19 mouse cellular contexts compared by ENCODE assay signal in the genomic region with DNA sequence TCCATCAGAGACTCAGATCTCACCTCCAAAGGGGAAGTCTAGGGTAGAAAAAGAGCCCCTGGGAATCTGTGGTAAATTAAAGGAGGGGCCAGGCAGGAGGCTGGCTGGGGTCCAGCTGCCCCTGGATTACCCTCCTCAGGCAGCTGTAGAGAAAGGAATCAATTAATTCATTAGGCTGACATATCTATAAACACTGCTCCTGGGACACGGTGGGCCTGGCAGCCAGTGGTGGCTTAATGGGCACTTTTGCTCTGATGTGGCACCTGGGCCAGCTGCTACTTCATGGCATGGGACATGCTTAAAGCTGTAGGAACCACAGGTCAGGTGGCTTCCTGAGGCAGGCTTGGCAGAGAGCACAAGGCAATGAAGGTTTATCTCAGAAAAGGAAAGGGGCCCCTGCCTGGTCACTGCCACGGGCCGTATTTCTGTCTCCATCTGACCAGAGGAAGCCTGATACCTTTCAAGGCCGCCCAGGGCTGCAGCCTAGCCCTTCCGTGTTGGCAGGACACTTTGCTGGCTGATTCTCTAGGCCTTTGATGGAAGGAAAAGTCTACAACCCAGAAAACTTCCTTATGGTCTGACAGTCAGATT.
DNase-seq lines count a peak whose midpoint lies in the region; ATAC-seq and TF ChIP-seq lines count a peak whose summit lies in the region.
"Had no signal": no experiment of that assay in that cellular context is flagged by ENCODE, and none has a peak within 500 bp of the region (broad histone marks: within the 10 kb centered on the region; RNA-seq: fewer than 3 reads in every experiment).

No protein-coding gene starts in this region.

- peak; percentile 79 for DNase-seq in brain, embryonic 14.5 days (ENCODE audit: low read depth)
- no peak for DNase-seq in adrenal gland, postnatal 10 days
- DNase-seq in left cerebral cortex, adult 8-10 months (ENCODE audit: low spot score in 2 of 2), result no peak
- DNase-seq: adrenal gland, adult 2 months; cerebellum, adult 11 months; cerebellum, postnatal 14 days; gastrocnemius, postnatal 14 days; heart, postnatal 14 days; layer of hippocampus, postnatal 36 days; lung, adult 2 months; spleen, adult 18-20 months; thymus, postnatal 36 days had no signal

- H3K4me2 ChIP-seq in forebrain, embryonic 12.5 days, result no peak overlapping the region
- H3K4me2 ChIP-seq in forebrain, embryonic 15.5 days (replicated peaks), result no peak overlapping the region
- H3K4me2 ChIP-seq in intestine, embryonic 15.5 days (replicated peaks), result no peak overlapping the region
- no peak overlapping the region for H3K4me2 ChIP-seq in intestine, postnatal 0 days (replicated peaks; ENCODE audit: low read depth)
- no peak overlapping the region for H3K4me2 ChIP-seq in midbrain, embryonic 13.5 days (replicated peaks)

- no peak for TF ChIP-seq CTCF in intestine, postnatal 0 days (IDR thresholded peaks at IDR 0.05; ENCODE audit: low read depth)
- TF ChIP-seq CTCF in brain, embryonic 14.5 days (IDR thresholded peaks at IDR 0.05; ENCODE audit: borderline replicate concordance, extremely low read depth, insufficient read depth, insufficient read length), result no peak

- peaks cover 27% of the 10 kb centered on the region for H3K27me3 ChIP-seq in forebrain, embryonic 12.5 days
- peaks cover 3% of the 10 kb centered on the region; the same call in 1 of the 2 replicates for H3K27me3 ChIP-seq in forebrain, embryonic 15.5 days
- H3K27me3 ChIP-seq in intestine, embryonic 15.5 days (replicated peaks), result no peaks in the 10 kb centered on the region
- no peaks in the 10 kb centered on the region for H3K27me3 ChIP-seq in intestine, postnatal 0 days (replicated peaks; ENCODE audit: control insufficient read depth, insufficient read depth, low read length)
- no peaks in the 10 kb centered on the region for H3K27me3 ChIP-seq in midbrain, embryonic 13.5 days

- no peaks in the 10 kb centered on the region for H3K9me3 ChIP-seq in forebrain, embryonic 12.5 days
- no peaks in the 10 kb centered on the region for H3K9me3 ChIP-seq in forebrain, embryonic 15.5 days
- no peaks in the 10 kb centered on the region for H3K9me3 ChIP-seq in intestine, embryonic 15.5 days
- H3K9me3 ChIP-seq in intestine, postnatal 0 days (ENCODE audit: control insufficient read depth), result no peaks in the 10 kb centered on the region
- no peaks in the 10 kb centered on the region for H3K9me3 ChIP-seq in midbrain, embryonic 13.5 days

- H3K27ac ChIP-seq in forebrain, embryonic 12.5 days, result peak overlapping the region; percentile 50; the same call in 1 of the 2 replicates
- H3K27ac ChIP-seq in forebrain, embryonic 15.5 days (replicated peaks), result no peak overlapping the region
- H3K27ac ChIP-seq in intestine, embryonic 15.5 days, result no peak overlapping the region
- H3K27ac ChIP-seq in intestine, postnatal 0 days (ENCODE audit: low read depth, low read length), result no peak overlapping the region
- peak overlapping the region; percentile 60 for H3K27ac ChIP-seq in midbrain, embryonic 13.5 days
- H3K27ac ChIP-seq: macrophage had no signal

- H3K4me1 ChIP-seq in forebrain, embryonic 12.5 days, result peaks cover 63% of the 10 kb centered on the region
- H3K4me1 ChIP-seq in forebrain, embryonic 15.5 days, result peaks cover 45% of the 10 kb centered on the region
- peaks cover 28% of the 10 kb centered on the region for H3K4me1 ChIP-seq in intestine, embryonic 15.5 days (replicated peaks)
- no peaks in the 10 kb centered on the region for H3K4me1 ChIP-seq in intestine, postnatal 0 days (replicated peaks; ENCODE audit: control insufficient read depth, insufficient read depth, low read length)
- H3K4me1 ChIP-seq in midbrain, embryonic 13.5 days (replicated peaks), result peaks cover 75% of the 10 kb centered on the region

- TF ChIP-seq POLR2A in brain, embryonic 14.5 days (IDR thresholded peaks at IDR 0.05; ENCODE audit: borderline replicate concordance, extremely low read depth, insufficient read depth, insufficient read length, poor library complexity, severe bottlenecking), result no peak

- H3K4me3 ChIP-seq in forebrain, embryonic 12.5 days (replicated peaks), result no peak overlapping the region
- no peak overlapping the region for H3K4me3 ChIP-seq in forebrain, embryonic 15.5 days
- no peak overlapping the region for H3K4me3 ChIP-seq in intestine, embryonic 15.5 days (replicated peaks)
- no peak overlapping the region for H3K4me3 ChIP-seq in intestine, postnatal 0 days (ENCODE audit: low read depth, low read length)
- H3K4me3 ChIP-seq in midbrain, embryonic 13.5 days (replicated peaks), result no peak overlapping the region
- H3K4me3 ChIP-seq: erythroblast, embryonic 14.5 days had no signal

- H3K9ac ChIP-seq in forebrain, embryonic 12.5 days, result no peak overlapping the region
- H3K9ac ChIP-seq in forebrain, embryonic 15.5 days (replicated peaks), result no peak overlapping the region
- H3K9ac ChIP-seq in intestine, embryonic 15.5 days, result no peak overlapping the region
- no peak overlapping the region for H3K9ac ChIP-seq in intestine, postnatal 0 days (ENCODE audit: low read depth, low read length)
- no peak overlapping the region for H3K9ac ChIP-seq in midbrain, embryonic 13.5 days (replicated peaks)

- H3K36me3 ChIP-seq in forebrain, embryonic 12.5 days (replicated peaks), result no peaks in the 10 kb centered on the region
- no peaks in the 10 kb centered on the region for H3K36me3 ChIP-seq in forebrain, embryonic 15.5 days
- no peaks in the 10 kb centered on the region for H3K36me3 ChIP-seq in intestine, embryonic 15.5 days
- H3K36me3 ChIP-seq in intestine, postnatal 0 days (ENCODE audit: control insufficient read depth, insufficient read depth), result no peaks in the 10 kb centered on the region
- H3K36me3 ChIP-seq in midbrain, embryonic 13.5 days, result no peaks in the 10 kb centered on the region

- no peak for ATAC-seq in forebrain, embryonic 12.5 days (ENCODE audit: low FRiP score)
- no peak for ATAC-seq in forebrain, embryonic 15.5 days (replicated peaks)
- peak; percentile 24; the same call in 1 of the 2 replicates for ATAC-seq in intestine, embryonic 15.5 days
- ATAC-seq in intestine, postnatal 0 days, result no peak
- no peak for ATAC-seq in midbrain, embryonic 13.5 days

- WGBS in forebrain, embryonic 12.5 days, result 58% methylated on average over 5 of the region's 5 CpGs
- WGBS in forebrain, embryonic 15.5 days, result 29% methylated on average over 5 of the region's 5 CpGs
- 21% methylated on average over 5 of the region's 5 CpGs for WGBS in intestine, embryonic 15.5 days
- WGBS in intestine, postnatal 0 days, result 37% methylated on average over 5 of the region's 5 CpGs
- 50% methylated on average over 5 of the region's 5 CpGs for WGBS in midbrain, embryonic 13.5 days

Comparison
In these comparisons a context has a peak if more than half of its experiments do, and no peak if none do; other contexts are left out.
1. H3K27ac ChIP-seq: peak in forebrain, embryonic 12.5 days (single experiment) and midbrain, embryonic 13.5 days (single experiment); none in forebrain, embryonic 15.5 days (single experiment), intestine, embryonic 15.5 days (single experiment) and intestine, postnatal 0 days (single experiment).